ENCODE assay signal across 33 mouse cellular contexts in genomic region chr19:47047236-47047833, GRCm38 (mm10). TPM values are rescaled to one million over a fixed set of nuclear protein-coding genes. Genes with fewer than 3 reads are reported as not detected.
A peak's percentile ranks its signal among the peaks of the same experiment; 100 is the strongest.
DNase-seq lines count a peak whose midpoint lies in the region; ATAC-seq and TF ChIP-seq lines count a peak whose summit lies in the region.
"Had no signal": no experiment of that assay in that cellular context is flagged by ENCODE, and none has a peak within 500 bp of the region (broad histone marks: within the 10 kb centered on the region; RNA-seq: fewer than 3 reads in every experiment).

No protein-coding gene starts in this region.

- H3K9ac ChIP-seq in midbrain, embryonic 16.5 days (ENCODE audit: low read depth, low read length) = no peak overlapping the region
- H3K9ac ChIP-seq in midbrain, postnatal 0 days (replicated peaks; ENCODE audit: low read length, poor library complexity, severe bottlenecking) = no peak overlapping the region
- H3K9ac ChIP-seq: heart, embryonic 15.5 days; kidney, embryonic 15.5 days; limb, embryonic 13.5 days; lung, embryonic 15.5 days; neural tube, embryonic 15.5 days; stomach, embryonic 15.5 days had no signal

- no peak for TF ChIP-seq POLR2A in testis, adult 2 months (IDR thresholded peaks at IDR 0.05; ENCODE audit: control insufficient read depth, low read depth, low read length)

- no peak for TF ChIP-seq CTCF in testis, adult 2 months (IDR thresholded peaks at IDR 0.05; ENCODE audit: control insufficient read depth, insufficient read depth, insufficient replicate concordance, low read depth, low read length)
- no peak for TF ChIP-seq CTCF in midbrain, postnatal 0 days (IDR thresholded peaks at IDR 0.05)

- no peaks in the 10 kb centered on the region for H3K9me3 ChIP-seq in midbrain, embryonic 16.5 days (replicated peaks; ENCODE audit: control insufficient read depth, low read length, poor library complexity, severe bottlenecking)
- no peaks in the 10 kb centered on the region for H3K9me3 ChIP-seq in midbrain, postnatal 0 days (ENCODE audit: low read length)
- H3K9me3 ChIP-seq: heart, embryonic 15.5 days; kidney, embryonic 15.5 days; limb, embryonic 13.5 days; lung, embryonic 15.5 days; neural tube, embryonic 15.5 days; stomach, embryonic 15.5 days had no signal

- H3K27ac ChIP-seq in testis, adult 2 months (ENCODE audit: control insufficient read depth, insufficient read depth, low read depth, low read length) = no peak overlapping the region
- no peak overlapping the region for H3K27ac ChIP-seq in midbrain, embryonic 16.5 days (ENCODE audit: low read length)
- H3K27ac ChIP-seq in midbrain, postnatal 0 days (ENCODE audit: low read depth, low read length) = no peak overlapping the region
- H3K27ac ChIP-seq: heart, embryonic 15.5 days; kidney, embryonic 15.5 days; left cerebral cortex, adult 2 months; limb, embryonic 13.5 days; lung, embryonic 15.5 days; neural tube, embryonic 15.5 days; stomach, embryonic 15.5 days had no signal

- H3K4me2 ChIP-seq in midbrain, embryonic 16.5 days (ENCODE audit: low read length) = no peak overlapping the region
- no peak overlapping the region for H3K4me2 ChIP-seq in midbrain, postnatal 0 days (ENCODE audit: low read depth, low read length, poor library complexity, severe bottlenecking)
- H3K4me2 ChIP-seq: heart, embryonic 15.5 days; kidney, embryonic 15.5 days; limb, embryonic 13.5 days; liver, embryonic 11.5 days; lung, embryonic 15.5 days; midbrain, embryonic 11.5 days; neural tube, embryonic 15.5 days; stomach, embryonic 15.5 days had no signal

- WGBS in midbrain, embryonic 16.5 days = 87% methylated on average over 13 of the region's 13 CpGs
- WGBS in midbrain, postnatal 0 days = 89% methylated on average over 13 of the region's 13 CpGs

- H3K27me3 ChIP-seq in testis, adult 2 months (ENCODE audit: control insufficient read depth, insufficient read depth, low read length) = no peaks in the 10 kb centered on the region
- no peaks in the 10 kb centered on the region for H3K27me3 ChIP-seq in midbrain, embryonic 16.5 days (ENCODE audit: control insufficient read depth, insufficient read depth, low read depth, low read length)
- H3K27me3 ChIP-seq in midbrain, postnatal 0 days (ENCODE audit: insufficient read depth, low read length) = no peaks in the 10 kb centered on the region
- H3K27me3 ChIP-seq: heart, embryonic 15.5 days; kidney, embryonic 15.5 days; limb, embryonic 13.5 days; lung, embryonic 15.5 days; neural tube, embryonic 15.5 days; Patski; stomach, embryonic 15.5 days had no signal

- H3K4me1 ChIP-seq in testis, adult 2 months (ENCODE audit: control insufficient read depth, insufficient read depth, low read length) = peaks cover 3% of the 10 kb centered on the region
- H3K4me1 ChIP-seq in midbrain, embryonic 16.5 days (ENCODE audit: control insufficient read depth, insufficient read depth, low read length) = peaks cover 12% of the 10 kb centered on the region
- peaks cover 4% of the 10 kb centered on the region; the same call in 1 of the 2 replicates for H3K4me1 ChIP-seq in midbrain, postnatal 0 days (ENCODE audit: insufficient read depth, low read length)

- DNase-seq in testis, postnatal 14 days (ENCODE audit: low spot score) = no peak
- peak; percentile 97 for DNase-seq in ZHBTc4 (ENCODE audit: low read depth, low spot score)
- DNase-seq in adrenal gland, postnatal 25 days = peak; percentile 59
- DNase-seq in thymus, adult 18-20 months = no peak
- DNase-seq in midbrain, postnatal 0 days (ENCODE audit: low spot score) = no peak
- DNase-seq: cerebellum, adult 11 months; cerebellum, adult 9-10 months; cerebellum, postnatal 36 days; kidney, adult 18-20 months; kidney, postnatal 25 days; retina, postnatal 1 day; right cerebral cortex, postnatal 25 days; thymus, adult 2 months; thymus, postnatal 4 days had no signal

- no peak for ATAC-seq in midbrain, embryonic 16.5 days
- no peak for ATAC-seq in midbrain, postnatal 0 days (ENCODE audit: low FRiP score)
- ATAC-seq: activated CD4-positive, CD25-positive, alpha-beta regulatory T cell, adult 4 months; forebrain, embryonic 14.5 days; hindbrain, embryonic 16.5 days; Patski had no signal

- H3K36me3 ChIP-seq in testis, adult 2 months (ENCODE audit: control insufficient read depth, insufficient read depth, low read length) = peaks cover 2% of the 10 kb centered on the region
- peaks cover 5% of the 10 kb centered on the region for H3K36me3 ChIP-seq in midbrain, embryonic 16.5 days (ENCODE audit: control insufficient read depth, insufficient read depth, low read length)
- H3K36me3 ChIP-seq in midbrain, postnatal 0 days (ENCODE audit: insufficient read depth, low read length) = peaks cover 19% of the 10 kb centered on the region

- H3K4me3 ChIP-seq in testis, adult 2 months (ENCODE audit: control insufficient read depth, low read depth, low read length) = peak overlapping the region; percentile 41
- no peak overlapping the region for H3K4me3 ChIP-seq in midbrain, embryonic 16.5 days (ENCODE audit: low read depth, low read length)
- H3K4me3 ChIP-seq in midbrain, postnatal 0 days (ENCODE audit: low read depth, low read length) = no peak overlapping the region
- H3K4me3 ChIP-seq: heart, embryonic 15.5 days; kidney, embryonic 15.5 days; left cerebral cortex, adult 2 months; limb, embryonic 13.5 days; lung, embryonic 15.5 days; neural tube, embryonic 15.5 days; stomach, embryonic 15.5 days had no signal

RNA-seq across cellular contexts. Expression of gene Pcgf6, which starts 3.4 kb away (rescaled TPM):
- 31.8 and 31.9 TPM in 2 replicates for polyA plus RNA-seq in testis, adult 2 months (2012; rRNA removed)
- 12.2 and 14.9 TPM in 2 replicates for total RNA-seq in adrenal gland, postnatal 25 days (2021)
- 33.9 and 35.1 TPM in 2 replicates for polyA plus RNA-seq in midbrain, embryonic 16.5 days (2015; fragmentation: Nextera tagmentation; extraction: Ambion mirVana)
- total RNA-seq in midbrain, postnatal 0 days (2014; rRNA removed) = 26.3 and 29.2 TPM in 2 replicates
- polyA plus RNA-seq in midbrain, postnatal 0 days (2015; fragmentation: Nextera tagmentation; extraction: Ambion mirVana) = 21.8 and 23.6 TPM in 2 replicates

RNA-seq across cellular contexts. Expression of gene Taf5, which starts 20.2 kb away (rescaled TPM):
- polyA plus RNA-seq in testis, adult 2 months (2012; rRNA removed) = 4.4 and 4.9 TPM in 2 replicates
- 4.4 and 5.3 TPM in 2 replicates for total RNA-seq in adrenal gland, postnatal 25 days (2021)
- polyA plus RNA-seq in midbrain, embryonic 16.5 days (2015; fragmentation: Nextera tagmentation; extraction: Ambion mirVana) = 4.7 and 5.1 TPM in 2 replicates
- 8.6 and 10.8 TPM in 2 replicates for total RNA-seq in midbrain, postnatal 0 days (2014; rRNA removed)
- 2.9 and 3.0 TPM in 2 replicates for polyA plus RNA-seq in midbrain, postnatal 0 days (2015; fragmentation: Nextera tagmentation; extraction: Ambion mirVana)

RNA-seq across cellular contexts. Expression of gene Nt5c2, which starts 32.4 kb away (rescaled TPM):
- polyA plus RNA-seq in testis, adult 2 months (2012; rRNA removed) = 38.0 and 38.6 TPM in 2 replicates
- total RNA-seq in adrenal gland, postnatal 25 days (2021) = 59.5 and 64.5 TPM in 2 replicates
- 85.7 and 93.4 TPM in 2 replicates for polyA plus RNA-seq in midbrain, embryonic 16.5 days (2015; fragmentation: Nextera tagmentation; extraction: Ambion mirVana)
- total RNA-seq in midbrain, postnatal 0 days (2014; rRNA removed) = 64.1 and 68.1 TPM in 2 replicates
- 81.8 and 83.0 TPM in 2 replicates for polyA plus RNA-seq in midbrain, postnatal 0 days (2015; fragmentation: Nextera tagmentation; extraction: Ambion mirVana)

RNA-seq across cellular contexts. Expression of gene Ina, which starts 32.8 kb away (rescaled TPM):
- 0.35 and 0.37 TPM in 2 replicates for polyA plus RNA-seq in testis, adult 2 months (2012; rRNA removed)
- 5.1 and 5.4 TPM in 2 replicates for total RNA-seq in adrenal gland, postnatal 25 days (2021)
- polyA plus RNA-seq in midbrain, embryonic 16.5 days (2015; fragmentation: Nextera tagmentation; extraction: Ambion mirVana) = 424 and 528 TPM in 2 replicates
- total RNA-seq in midbrain, postnatal 0 days (2014; rRNA removed) = 229 and 248 TPM in 2 replicates
- polyA plus RNA-seq in midbrain, postnatal 0 days (2015; fragmentation: Nextera tagmentation; extraction: Ambion mirVana) = 294 and 310 TPM in 2 replicates
- total RNA-seq: gastrocnemius, adult 18-20 months; heart, postnatal 25 days; megakaryocyte, adult 5-6 weeks; MEL had no signal
- polyA plus RNA-seq: activated CD4-positive, CD25-positive, alpha-beta regulatory T cell, adult 4 months had no signal

RNA-seq across cellular contexts. Expression of gene Usmg5, which starts 43.1 kb away (rescaled TPM):
- polyA plus RNA-seq in testis, adult 2 months (2012; rRNA removed) = 104 and 138 TPM in 2 replicates
- total RNA-seq in adrenal gland, postnatal 25 days (2021) = 518 and 539 TPM in 2 replicates
- polyA plus RNA-seq in midbrain, embryonic 16.5 days (2015; fragmentation: Nextera tagmentation; extraction: Ambion mirVana) = 1,328 and 1,431 TPM in 2 replicates
- 620 and 786 TPM in 2 replicates for total RNA-seq in midbrain, postnatal 0 days (2014; rRNA removed)
- 1,971 and 2,037 TPM in 2 replicates for polyA plus RNA-seq in midbrain, postnatal 0 days (2015; fragmentation: Nextera tagmentation; extraction: Ambion mirVana)

Comparison
In these comparisons a context has a peak if more than half of its experiments do, and no peak if none do; other contexts are left out.
1. DNase-seq: peak in ZHBTc4 (single experiment) and adrenal gland, postnatal 25 days (single experiment); none in testis, postnatal 14 days (single experiment), thymus, adult 18-20 months (0 of 2) and midbrain, postnatal 0 days (single experiment).